In genomic region chr2:147905759-147906740, GRCm38 (mm10) we compare ENCODE assay signal across 11 mouse cellular contexts.
A peak's percentile ranks its signal among the peaks of the same experiment; 100 is the strongest.
DNase-seq lines count a peak whose midpoint lies in the region; ATAC-seq and TF ChIP-seq lines count a peak whose summit lies in the region.
"Had no signal": no experiment of that assay in that cellular context is flagged by ENCODE, and none has a peak within 500 bp of the region (broad histone marks: within the 10 kb centered on the region; RNA-seq: fewer than 3 reads in every experiment).

No protein-coding gene starts in this region.

- no peak for TF ChIP-seq EP300 in heart, adult 2 months (IDR thresholded peaks at IDR 0.05; ENCODE audit: insufficient read depth, low read depth, low read length)

- no peak overlapping the region for H3K27ac ChIP-seq in limb, embryonic 11.5 days (replicated peaks; ENCODE audit: low read depth, low read length)
- H3K27ac ChIP-seq in limb, embryonic 10.5 days = no peak overlapping the region
- H3K27ac ChIP-seq in forebrain, embryonic 14.5 days (ENCODE audit: low read depth, low read length) = no peak overlapping the region
- H3K27ac ChIP-seq in neural tube, embryonic 12.5 days = no peak overlapping the region
- H3K27ac ChIP-seq in heart, embryonic 12.5 days (ENCODE audit: poor library complexity, severe bottlenecking) = no peak overlapping the region
- H3K27ac ChIP-seq in heart, adult 2 months = no peak overlapping the region
- H3K27ac ChIP-seq: embryonic facial prominence, embryonic 13.5 days; hindbrain, embryonic 15.5 days; macrophage had no signal

- 28% methylated on average over 19 of the region's 19 CpGs for WGBS in limb, embryonic 11.5 days
- 30% methylated on average over 19 of the region's 19 CpGs for WGBS in limb, embryonic 10.5 days
- WGBS in forebrain, embryonic 14.5 days = 18% methylated on average over 19 of the region's 19 CpGs
- 4% methylated on average over 19 of the region's 19 CpGs for WGBS in neural tube, embryonic 12.5 days
- WGBS in heart, embryonic 12.5 days = 49% methylated on average over 19 of the region's 19 CpGs
- WGBS in heart, adult 2 months = 45% methylated on average over 19 of the region's 19 CpGs

- H3K4me1 ChIP-seq in limb, embryonic 11.5 days (ENCODE audit: control insufficient read depth, insufficient read depth, low read length) = no peaks in the 10 kb centered on the region
- peaks cover 8% of the 10 kb centered on the region; the same call in 1 of the 2 replicates for H3K4me1 ChIP-seq in limb, embryonic 10.5 days
- H3K4me1 ChIP-seq in forebrain, embryonic 14.5 days (ENCODE audit: control insufficient read depth, insufficient read depth, low read length) = no peaks in the 10 kb centered on the region
- peaks cover 15% of the 10 kb centered on the region; the same call in 1 of the 2 replicates for H3K4me1 ChIP-seq in neural tube, embryonic 12.5 days
- no peaks in the 10 kb centered on the region for H3K4me1 ChIP-seq in heart, embryonic 12.5 days (replicated peaks)
- no peaks in the 10 kb centered on the region for H3K4me1 ChIP-seq in heart, adult 2 months (ENCODE audit: control insufficient read depth, insufficient read depth, low read length)
- H3K4me1 ChIP-seq: embryonic facial prominence, embryonic 13.5 days had no signal

- H3K4me2 ChIP-seq in limb, embryonic 11.5 days (ENCODE audit: low read depth, severe bottlenecking) = no peak overlapping the region
- no peak overlapping the region for H3K4me2 ChIP-seq in forebrain, embryonic 14.5 days (ENCODE audit: low read length)
- H3K4me2 ChIP-seq in neural tube, embryonic 12.5 days (replicated peaks) = no peak overlapping the region
- H3K4me2 ChIP-seq in heart, embryonic 12.5 days = no peak overlapping the region
- H3K4me2 ChIP-seq: embryonic facial prominence, embryonic 13.5 days; hindbrain, embryonic 15.5 days had no signal

- H3K36me3 ChIP-seq in limb, embryonic 11.5 days (ENCODE audit: control insufficient read depth, insufficient read depth, low read length) = no peaks in the 10 kb centered on the region
- no peaks in the 10 kb centered on the region for H3K36me3 ChIP-seq in limb, embryonic 10.5 days
- H3K36me3 ChIP-seq in forebrain, embryonic 14.5 days (ENCODE audit: control insufficient read depth, insufficient read depth, low read length) = no peaks in the 10 kb centered on the region
- H3K36me3 ChIP-seq in neural tube, embryonic 12.5 days = no peaks in the 10 kb centered on the region
- H3K36me3 ChIP-seq in heart, embryonic 12.5 days = no peaks in the 10 kb centered on the region
- H3K36me3 ChIP-seq in heart, adult 2 months (ENCODE audit: control insufficient read depth, insufficient read depth, low read length) = no peaks in the 10 kb centered on the region
- H3K36me3 ChIP-seq: embryonic facial prominence, embryonic 13.5 days; hindbrain, embryonic 15.5 days had no signal

- no peaks in the 10 kb centered on the region for H3K27me3 ChIP-seq in limb, embryonic 11.5 days (ENCODE audit: control insufficient read depth, insufficient read depth, low read length)
- 0 out of 2 replicates have a peak, but pooled peaks cover 4% of the 10 kb centered on the region for H3K27me3 ChIP-seq in limb, embryonic 10.5 days (ENCODE audit: low read depth, poor library complexity, severe bottlenecking)
- 0 out of 2 replicates have a peak, but pooled peaks cover 8% of the 10 kb centered on the region for H3K27me3 ChIP-seq in forebrain, embryonic 14.5 days (replicated peaks; ENCODE audit: control insufficient read depth, insufficient read depth, low read length)
- H3K27me3 ChIP-seq in neural tube, embryonic 12.5 days (replicated peaks) = peaks cover 80% of the 10 kb centered on the region
- no peaks in the 10 kb centered on the region for H3K27me3 ChIP-seq in heart, embryonic 12.5 days (replicated peaks)
- no peaks in the 10 kb centered on the region for H3K27me3 ChIP-seq in heart, adult 2 months (ENCODE audit: control insufficient read depth, insufficient read depth, low read length)

- no peaks in the 10 kb centered on the region for H3K9me3 ChIP-seq in limb, embryonic 11.5 days (ENCODE audit: control insufficient read depth, low read length)
- no peaks in the 10 kb centered on the region for H3K9me3 ChIP-seq in limb, embryonic 10.5 days (replicated peaks)
- H3K9me3 ChIP-seq in forebrain, embryonic 14.5 days (replicated peaks; ENCODE audit: control insufficient read depth, low read length) = no peaks in the 10 kb centered on the region
- no peaks in the 10 kb centered on the region for H3K9me3 ChIP-seq in neural tube, embryonic 12.5 days
- no peaks in the 10 kb centered on the region for H3K9me3 ChIP-seq in heart, embryonic 12.5 days (replicated peaks)
- H3K9me3 ChIP-seq: embryonic facial prominence, embryonic 13.5 days; hindbrain, embryonic 15.5 days had no signal

- no peak overlapping the region for H3K4me3 ChIP-seq in limb, embryonic 11.5 days (ENCODE audit: low read depth, low read length)
- no peak overlapping the region for H3K4me3 ChIP-seq in limb, embryonic 10.5 days
- H3K4me3 ChIP-seq in forebrain, embryonic 14.5 days (ENCODE audit: low read depth, low read length) = no peak overlapping the region
- H3K4me3 ChIP-seq in neural tube, embryonic 12.5 days = no peak overlapping the region
- no peak overlapping the region for H3K4me3 ChIP-seq in heart, embryonic 12.5 days
- H3K4me3 ChIP-seq in heart, adult 2 months = no peak overlapping the region
- H3K4me3 ChIP-seq: embryonic facial prominence, embryonic 13.5 days; hindbrain, embryonic 15.5 days had no signal

- H3K79me2 ChIP-seq in heart, adult 2 months (replicated peaks; ENCODE audit: control insufficient read depth, insufficient read depth, low read length) = no peaks in the 10 kb centered on the region

- TF ChIP-seq CTCF in heart, adult 2 months (IDR thresholded peaks at IDR 0.05) = no peak

- DNase-seq in limb, embryonic 11.5 days (ENCODE audit: low spot score) = peak; percentile 25
- no peak for DNase-seq in limb, embryonic 10.5 days (ENCODE audit: low spot score)
- no peak for DNase-seq in forebrain, embryonic 14.5 days (ENCODE audit: low spot score)
- DNase-seq in kidney, postnatal 10 days = peak; percentile 39
- no peak for DNase-seq in heart, adult 2 months
- DNase-seq in layer of hippocampus, adult 9-11 months = no peak

- intact Hi-C loops in heart, adult 2 months (cut with DNase I) = no loop called here

- H3K9ac ChIP-seq in limb, embryonic 11.5 days (ENCODE audit: low read length) = no peak overlapping the region
- no peak overlapping the region for H3K9ac ChIP-seq in forebrain, embryonic 14.5 days (ENCODE audit: low read length)
- no peak overlapping the region for H3K9ac ChIP-seq in neural tube, embryonic 12.5 days
- H3K9ac ChIP-seq in heart, embryonic 12.5 days = no peak overlapping the region
- no peak overlapping the region for H3K9ac ChIP-seq in heart, adult 2 months (ENCODE audit: low read depth, low read length)
- H3K9ac ChIP-seq: embryonic facial prominence, embryonic 13.5 days; hindbrain, embryonic 15.5 days had no signal

- TF ChIP-seq POLR2A in heart, adult 2 months (IDR thresholded peaks at IDR 0.05; ENCODE audit: insufficient read depth, low read depth, low read length) = no peak

- ATAC-seq in limb, embryonic 11.5 days (ENCODE audit: insufficient number of reproducible peaks, low FRiP score, low TSS enrichment, low read depth) = 0 out of 2 replicates have a peak, but pooled peaks have one; percentile 26
- 0 out of 2 replicates have a peak, but pooled peaks have one; percentile 20 for ATAC-seq in forebrain, embryonic 14.5 days
- ATAC-seq in neural tube, embryonic 12.5 days (ENCODE audit: low FRiP score, low read depth) = peak; percentile 68
- ATAC-seq in heart, embryonic 12.5 days (ENCODE audit: insufficient number of reproducible peaks, low FRiP score) = no peak

Comparison
In these comparisons a context has a peak if more than half of its experiments do, and no peak if none do; other contexts are left out.
1. DNase-seq: peak in limb, embryonic 11.5 days (single experiment) and kidney, postnatal 10 days (single experiment); none in limb, embryonic 10.5 days (single experiment), forebrain, embryonic 14.5 days (single experiment), heart, adult 2 months (0 of 2) and layer of hippocampus, adult 9-11 months (single experiment).